Mouse (Mus musculus): ENCODE results near the gene Irak3. TPM values are rescaled to one million over a fixed set of nuclear protein-coding genes. Genes with fewer than 3 reads are reported as not detected.

Gene Irak3
- total RNA-seq, 2 experiments from 2014 or later = 0.41 to 0.44 TPM

GRCm38 (mm10) chr10:120208575-120209538, 6.9 kb upstream of the Irak3 start:
- DNase-seq (ENCODE audit: low spot score in 2 of 2) = peak; percentile 85 to 96
- intact Hi-C loops (cut with DNase I) = loop anchor here (2.0 kb wide), 1 partner anchor 18 kb away; the partner anchor contains the start of gene Llph

- intact Hi-C loops (cut with DNase I) = loop anchor here (2.0 kb wide), 1 partner anchor 19 kb away; the partner anchor contains the start of gene Llph
- no peak for DNase-seq (ENCODE audit: low spot score in 2 of 2)
Measured at GRCm38 (mm10) chr10:120208015-120208414, 6.1 kb upstream of the Irak3 start.

- intact Hi-C loops (cut with DNase I) = loop anchor here (5.0 kb wide), 2 partner anchors 402 to 557 kb away; no protein-coding TSS in a partner anchor
- DNase-seq (ENCODE audit: low spot score in 2 of 2) = no peak
Measured at GRCm38 (mm10) chr10:120204591-120205210, 2.8 kb upstream of the Irak3 start.

- intact Hi-C loops (cut with DNase I) = loop anchor here (5.0 kb wide), 2 partner anchors 400 to 555 kb away; no protein-coding TSS in a partner anchor
Measured at GRCm38 (mm10) chr10:120202467-120203250, 729 bp upstream of the Irak3 start.

GRCm38 (mm10) chr10:120201131-120201921, 604 bp downstream of the Irak3 start, which contains the start of gene Tmbim4:
TSS of gene Tmbim4 (plus strand) at chr10:120201590.
- intact Hi-C loops (cut with DNase I) = loop anchor here (5.0 kb wide), 2 partner anchors 399 to 554 kb away; no protein-coding TSS in a partner anchor
- no peak for DNase-seq (ENCODE audit: low spot score in 2 of 2)

More at GRCm38 (mm10) chr10:120202467-120203250, 729 bp upstream of the Irak3 start:
- DNase-seq (ENCODE audit: low spot score in 2 of 2) = no peak

GRCm38 (mm10) chr10:120197061-120197835, 4.7 kb downstream of the Irak3 start:
- intact Hi-C loops (cut with DNase I) = no loop called here
- peak in 1 of 2 experiments; percentile 67 for DNase-seq (ENCODE audit: low spot score in 2 of 2)

- intact Hi-C loops (cut with DNase I) = no loop called here
Measured at GRCm38 (mm10) chr10:120193255-120193654, 8.7 kb downstream of the Irak3 start.

GRCm38 (mm10) chr10:120192278-120192677, 9.7 kb downstream of the Irak3 start:
- intact Hi-C loops (cut with DNase I) = no loop called here
- DNase-seq (ENCODE audit: low spot score in 2 of 2) = no peak

More at GRCm38 (mm10) chr10:120193255-120193654, 8.7 kb downstream of the Irak3 start:
- DNase-seq (ENCODE audit: low spot score in 2 of 2) = no peak

- intact Hi-C loops (cut with DNase I) = no loop called here
- no peak for DNase-seq (ENCODE audit: low spot score in 2 of 2)
Measured at GRCm38 (mm10) chr10:120191165-120191564, 10.8 kb downstream of the Irak3 start.

GRCm38 (mm10) chr10:120189782-120190181, 12.1 kb downstream of the Irak3 start:
- intact Hi-C loops (cut with DNase I) = no loop called here
- no peak for DNase-seq (ENCODE audit: low spot score in 2 of 2)

- intact Hi-C loops (cut with DNase I) = no loop called here
Measured at GRCm38 (mm10) chr10:120189276-120189675, 12.7 kb downstream of the Irak3 start.

GRCm38 (mm10) chr10:120188513-120188912, 13.4 kb downstream of the Irak3 start:
- DNase-seq (ENCODE audit: low spot score in 2 of 2) = no peak
- intact Hi-C loops (cut with DNase I) = no loop called here

More at GRCm38 (mm10) chr10:120189276-120189675, 12.7 kb downstream of the Irak3 start:
- DNase-seq (ENCODE audit: low spot score in 2 of 2) = no peak

- intact Hi-C loops (cut with DNase I) = no loop called here
Measured at GRCm38 (mm10) chr10:120183342-120183741, 18.6 kb downstream of the Irak3 start.

GRCm38 (mm10) chr10:120182887-120183286, 19.0 kb downstream of the Irak3 start:
- peak in 1 of 2 experiments; percentile 13 for DNase-seq (ENCODE audit: low spot score in 2 of 2)
- intact Hi-C loops (cut with DNase I) = no loop called here

More at GRCm38 (mm10) chr10:120183342-120183741, 18.6 kb downstream of the Irak3 start:
- no peak for DNase-seq (ENCODE audit: low spot score in 2 of 2)

GRCm38 (mm10) chr10:120174192-120174705, 27.7 kb downstream of the Irak3 start:
- intact Hi-C loops (cut with DNase I) = no loop called here

GRCm38 (mm10) chr10:120171340-120171739, 30.6 kb downstream of the Irak3 start:
- intact Hi-C loops (cut with DNase I) = no loop called here
- no peak for DNase-seq (ENCODE audit: low spot score in 2 of 2)

More at GRCm38 (mm10) chr10:120174192-120174705, 27.7 kb downstream of the Irak3 start:
- DNase-seq (ENCODE audit: low spot score in 2 of 2) = no peak

GRCm38 (mm10) chr10:120170277-120170676, 31.7 kb downstream of the Irak3 start:
- intact Hi-C loops (cut with DNase I) = no loop called here
- no peak for DNase-seq (ENCODE audit: low spot score in 2 of 2)

All from left cerebral cortex, postnatal 25 days (tissue).